ENCODE assay signal across 27 mouse cellular contexts in genomic region chr4:132331960-132332359, GRCm38 (mm10). TPM values are rescaled to one million over a fixed set of nuclear protein-coding genes. Genes with fewer than 3 reads are reported as not detected.
"Had no signal": no experiment of that assay in that cellular context is flagged by ENCODE, and none has a peak within 500 bp of the region (broad histone marks: within the 10 kb centered on the region; RNA-seq: fewer than 3 reads in every experiment).

No protein-coding gene starts in this region.

- H3K9ac ChIP-seq: embryonic facial prominence, embryonic 12.5 days; embryonic facial prominence, embryonic 15.5 days; forebrain, embryonic 12.5 days; forebrain, embryonic 13.5 days; forebrain, embryonic 15.5 days; forebrain, postnatal 0 days had no signal

- DNase-seq: cerebellum, adult 2 months; cerebellum, adult 8-10 months; cerebellum, adult 9-10 months; cerebellum, adult 9-11 months; cerebellum, postnatal 10 days; cerebellum, postnatal 14 days; cerebellum, postnatal 25 days; cerebellum, postnatal 36 days; embryo, embryonic 11 days; forebrain, postnatal 0 days; gastrocnemius, adult 2 months; gastrocnemius, postnatal 10 days; gastrocnemius, postnatal 14 days; gastrocnemius, postnatal 25 days; gastrocnemius, postnatal 36 days; heart, adult 18-20 months had no signal

- H3K27me3 ChIP-seq: embryonic facial prominence, embryonic 12.5 days; embryonic facial prominence, embryonic 13.5 days; embryonic facial prominence, embryonic 15.5 days; forebrain, embryonic 12.5 days; forebrain, embryonic 13.5 days; forebrain, embryonic 15.5 days had no signal

- H3K27ac ChIP-seq: embryonic facial prominence, embryonic 10.5 days; embryonic facial prominence, embryonic 12.5 days; embryonic facial prominence, embryonic 13.5 days; embryonic facial prominence, embryonic 15.5 days; forebrain, embryonic 10.5 days; forebrain, embryonic 12.5 days; forebrain, embryonic 13.5 days; forebrain, embryonic 15.5 days; gastrocnemius, adult 2 months had no signal

- H3K4me3 ChIP-seq: embryonic facial prominence, embryonic 10.5 days; embryonic facial prominence, embryonic 12.5 days; embryonic facial prominence, embryonic 13.5 days; embryonic facial prominence, embryonic 15.5 days; erythroblast, embryonic 14.5 days; forebrain, embryonic 10.5 days; forebrain, embryonic 12.5 days; forebrain, embryonic 13.5 days; forebrain, embryonic 15.5 days; gastrocnemius, adult 2 months had no signal

- H3K4me2 ChIP-seq: embryonic facial prominence, embryonic 12.5 days; embryonic facial prominence, embryonic 13.5 days; embryonic facial prominence, embryonic 15.5 days; forebrain, embryonic 12.5 days; forebrain, embryonic 13.5 days; forebrain, embryonic 15.5 days had no signal

RNA-seq across cellular contexts. Expression of gene Rab42, which starts 28.8 kb away (rescaled TPM):
- total RNA-seq: common myeloid progenitor, adult 5-6 weeks; gastrocnemius, postnatal 36 days; granulocyte monocyte progenitor cell, adult 5-6 weeks had no signal
